Mouse (Mus musculus) embryonic fibroblast, embryonic 13.5 days (primary cell): Measurements from ENCODE around the gene Nav2. TPM values are rescaled to one million over a fixed set of nuclear protein-coding genes. Genes with fewer than 3 reads are reported as not detected.

ENCODE experiments used
- H3K27ac ChIP-seq: 2 replicates; pipeline ENCODE4 v1.5.1; 2012; ENCODE audit warnings: low read length, control low read depth, inconsistent platforms; ENCODE audit not compliant: insufficient read depth
- H3K4me1 ChIP-seq: 2 replicates; pipeline ENCODE4 v1.6.1; 2011; ENCODE audit warnings: low read length; ENCODE audit not compliant: control insufficient read depth, insufficient read depth
- H3K4me3 ChIP-seq: 2 replicates; pipeline ENCODE4 v1.5.1; 2011; ENCODE audit warnings: mild to moderate bottlenecking, control low read depth, low read length; ENCODE audit not compliant: insufficient read depth
- CTCF ChIP-seq: IDR thresholded peaks from 2 replicates; pipeline ENCODE4 v1.5.1; 2011; ENCODE audit warnings: mild to moderate bottlenecking, control low read depth, low read length, moderate library complexity, borderline replicate concordance; ENCODE audit not compliant: insufficient read depth
- POLR2A ChIP-seq: IDR thresholded peaks from 2 replicates; pipeline ENCODE4 v1.6.1; 2011; ENCODE audit warnings: low read depth, mild to moderate bottlenecking, control low read depth, low read length, moderate library complexity
- polyA plus RNA-seq: library from polyadenylated mRNA; stranded (reverse); fragments of >200 nt; gene quantifications from 2 replicates; pipeline ENCODE4 v1.2.4, GENCODE M21; 2011; ENCODE audit warnings: low read depth; ENCODE audit not compliant: missing spikeins, insufficient read length

The Nav2 gene
- polyA plus RNA-seq, 1 experiment: 18.7 TPM

- H3K4me1 ChIP-seq: peaks cover 3% of the 10 kb centered on the region; the same call in 1 of the 2 replicates
- TF ChIP-seq POLR2A: no peak
- TF ChIP-seq CTCF: no peak
- no peak overlapping the region for H3K27ac ChIP-seq
Observed at GRCm38 (mm10) chr7:49485292-49485847, 576.9 kb downstream of the Nav2 start.

GRCm38 (mm10) chr7:49487347-49487746 lies 578.8 kb downstream of the Nav2 start:
- TF ChIP-seq CTCF: no peak
- no peak for TF ChIP-seq POLR2A
- Histone ChIP-seq H3K27ac (no peak overlapping the region), H3K4me1 (peaks cover 3% of the 10 kb centered on the region; the same call in 1 of the 2 replicates), H3K4me3 (no peak overlapping the region)

More at GRCm38 (mm10) chr7:49485292-49485847, 576.9 kb downstream of the Nav2 start:
- H3K4me3 ChIP-seq: no peak overlapping the region

GRCm38 (mm10) chr7:49488493-49489087 lies 580.1 kb downstream of the Nav2 start:
- TF ChIP-seq POLR2A (no peak), CTCF (no peak)

GRCm38 (mm10) chr7:49490814-49491213 lies 582.3 kb downstream of the Nav2 start:
- TF ChIP-seq CTCF (no peak), POLR2A (no peak)
- Histone ChIP-seq H3K4me3 (no peak overlapping the region), H3K27ac (no peak overlapping the region), H3K4me1 (no peaks in the 10 kb centered on the region)

More at GRCm38 (mm10) chr7:49488493-49489087, 580.1 kb downstream of the Nav2 start:
- Histone ChIP-seq H3K27ac (no peak overlapping the region), H3K4me1 (peaks cover 3% of the 10 kb centered on the region; the same call in 1 of the 2 replicates), H3K4me3 (no peak overlapping the region)

- Histone ChIP-seq H3K4me3 (no peak overlapping the region), H3K4me1 (no peaks in the 10 kb centered on the region), H3K27ac (no peak overlapping the region)
- TF ChIP-seq CTCF (no peak), POLR2A (no peak)
Observed at GRCm38 (mm10) chr7:49492622-49493021, 584.1 kb downstream of the Nav2 start.

- Histone ChIP-seq H3K27ac (no peak overlapping the region), H3K4me1 (no peaks in the 10 kb centered on the region), H3K4me3 (no peak overlapping the region)
- TF ChIP-seq CTCF (no peak), POLR2A (no peak)
Observed at GRCm38 (mm10) chr7:49493210-49493609, 584.7 kb downstream of the Nav2 start.

- Histone ChIP-seq H3K4me1 (no peaks in the 10 kb centered on the region), H3K27ac (no peak overlapping the region), H3K4me3 (no peak overlapping the region)
- TF ChIP-seq CTCF (no peak), POLR2A (no peak)
Observed at GRCm38 (mm10) chr7:49494654-49495053, 586.1 kb downstream of the Nav2 start.

- H3K27ac ChIP-seq: no peak overlapping the region
- no peaks in the 10 kb centered on the region for H3K4me1 ChIP-seq
- H3K4me3 ChIP-seq: no peak overlapping the region
- TF ChIP-seq CTCF (no peak), POLR2A (no peak)
Observed at GRCm38 (mm10) chr7:49496111-49496510, 587.6 kb downstream of the Nav2 start.

- no peaks in the 10 kb centered on the region for H3K4me1 ChIP-seq
- H3K4me3 ChIP-seq: no peak overlapping the region
- no peak overlapping the region for H3K27ac ChIP-seq
- no peak for TF ChIP-seq CTCF
- no peak for TF ChIP-seq POLR2A
Observed at GRCm38 (mm10) chr7:49496766-49497425, 588.4 kb downstream of the Nav2 start.

- no peak overlapping the region for H3K4me3 ChIP-seq
- H3K4me1 ChIP-seq: no peaks in the 10 kb centered on the region
- no peak overlapping the region for H3K27ac ChIP-seq
- TF ChIP-seq CTCF (no peak), POLR2A (no peak)
Observed at GRCm38 (mm10) chr7:49497426-49497892, 588.9 kb downstream of the Nav2 start.

- H3K4me1 ChIP-seq: no peaks in the 10 kb centered on the region
- H3K4me3 ChIP-seq: no peak overlapping the region
- H3K27ac ChIP-seq: no peak overlapping the region
- no peak for TF ChIP-seq POLR2A
Observed at GRCm38 (mm10) chr7:49499598-49499997, 591.1 kb downstream of the Nav2 start.
